8 mouse cellular contexts compared by ENCODE assay signal in genomic region chr5:116231841-116232643, GRCm38 (mm10). TPM values are rescaled to one million over a fixed set of nuclear protein-coding genes. Genes with fewer than 3 reads are reported as not detected.
DNase-seq lines count a peak whose midpoint lies in the region; ATAC-seq and TF ChIP-seq lines count a peak whose summit lies in the region.

No protein-coding gene starts in this region.

- H3K27ac ChIP-seq in kidney, embryonic 16.5 days (ENCODE audit: low read length), result no peak overlapping the region
- no peak overlapping the region for H3K27ac ChIP-seq in limb, embryonic 14.5 days (replicated peaks; ENCODE audit: low read depth, low read length)
- 0 out of 2 replicates have a peak overlapping the region, but pooled peaks have one; percentile 35 for H3K27ac ChIP-seq in neural tube, embryonic 15.5 days (replicated peaks)

- H3K27me3 ChIP-seq in kidney, embryonic 16.5 days (ENCODE audit: insufficient read depth, low read length), result no peaks in the 10 kb centered on the region
- no peaks in the 10 kb centered on the region for H3K27me3 ChIP-seq in limb, embryonic 14.5 days (ENCODE audit: control insufficient read depth, insufficient read depth, low read length)
- H3K27me3 ChIP-seq in neural tube, embryonic 15.5 days (replicated peaks), result peaks cover 3% of the 10 kb centered on the region; the same call in 1 of the 2 replicates

- H3K9ac ChIP-seq in kidney, embryonic 16.5 days (replicated peaks; ENCODE audit: low read length), result no peak overlapping the region
- H3K9ac ChIP-seq in limb, embryonic 14.5 days (ENCODE audit: low read depth, low read length, severe bottlenecking), result no peak overlapping the region
- no peak overlapping the region for H3K9ac ChIP-seq in neural tube, embryonic 15.5 days (replicated peaks)

- H3K9me3 ChIP-seq in kidney, embryonic 16.5 days (ENCODE audit: low read length), result no peaks in the 10 kb centered on the region
- no peaks in the 10 kb centered on the region for H3K9me3 ChIP-seq in limb, embryonic 14.5 days (ENCODE audit: control insufficient read depth, low read length)
- H3K9me3 ChIP-seq in neural tube, embryonic 15.5 days (replicated peaks), result no peaks in the 10 kb centered on the region

- peak overlapping the region; percentile 36; the same call in 1 of the 2 replicates for H3K4me2 ChIP-seq in kidney, embryonic 16.5 days (replicated peaks; ENCODE audit: low read depth, low read length)
- peak overlapping the region; percentile 41 for H3K4me2 ChIP-seq in limb, embryonic 14.5 days (replicated peaks; ENCODE audit: low read depth, low read length, severe bottlenecking)
- peak overlapping the region; percentile 48 for H3K4me2 ChIP-seq in neural tube, embryonic 15.5 days

- ATAC-seq in common myeloid progenitor, adult 5-6 weeks (replicated peaks; ENCODE audit: low read depth, poor library complexity, severe bottlenecking), result peak; percentile 81
- ATAC-seq in granulocyte monocyte progenitor cell, adult 5-6 weeks (replicated peaks; ENCODE audit: poor library complexity, severe bottlenecking), result peak; percentile 25; the same call in 1 of the 2 replicates
- ATAC-seq in kidney, embryonic 16.5 days (ENCODE audit: low FRiP score, low TSS enrichment), result peak; percentile 31; the same call in 1 of the 2 replicates
- ATAC-seq in limb, embryonic 14.5 days (ENCODE audit: low FRiP score, low read depth), result no peak; the same call in 1 of the 2 replicates
- ATAC-seq in neural tube, embryonic 15.5 days (ENCODE audit: low FRiP score), result peak; percentile 50; the same call in 1 of the 2 replicates
- ATAC-seq in erythroid progenitor cell, adult 5-6 weeks (replicated peaks; ENCODE audit: low FRiP score, poor library complexity, severe bottlenecking), result no peak

- TF ChIP-seq POLR2A in limb, embryonic 14.5 days (IDR thresholded peaks at IDR 0.05; ENCODE audit: borderline replicate concordance, extremely low read depth, insufficient read depth, insufficient read length), result no peak

- peak; percentile 8 for DNase-seq in 416B (ENCODE audit: low read depth)
- peak; percentile 52 for DNase-seq in WW6 (ENCODE audit: low read depth, low spot score)
- peak; percentile 90 for DNase-seq in limb, embryonic 14.5 days (ENCODE audit: low spot score)

- H3K4me1 ChIP-seq in kidney, embryonic 16.5 days (ENCODE audit: insufficient read depth, low read length), result no peaks in the 10 kb centered on the region
- H3K4me1 ChIP-seq in limb, embryonic 14.5 days (ENCODE audit: control insufficient read depth, insufficient read depth, low read length), result 0 out of 2 replicates have a peak, but pooled peaks cover 4% of the 10 kb centered on the region
- H3K4me1 ChIP-seq in neural tube, embryonic 15.5 days, result peaks cover 11% of the 10 kb centered on the region; the same call in 1 of the 2 replicates

- H3K4me3 ChIP-seq in kidney, embryonic 16.5 days (ENCODE audit: low read length), result peak overlapping the region; percentile 6; the same call in 1 of the 2 replicates
- H3K4me3 ChIP-seq in limb, embryonic 14.5 days (replicated peaks; ENCODE audit: low read length), result peak overlapping the region; percentile 16; the same call in 1 of the 2 replicates
- H3K4me3 ChIP-seq in neural tube, embryonic 15.5 days (replicated peaks), result no peak overlapping the region; the same call in 1 of the 2 replicates

- H3K36me3 ChIP-seq in kidney, embryonic 16.5 days (ENCODE audit: insufficient read depth, low read length), result no peaks in the 10 kb centered on the region
- no peaks in the 10 kb centered on the region for H3K36me3 ChIP-seq in limb, embryonic 14.5 days (ENCODE audit: control insufficient read depth, insufficient read depth, low read length)
- H3K36me3 ChIP-seq in neural tube, embryonic 15.5 days, result no peaks in the 10 kb centered on the region

- WGBS in kidney, embryonic 16.5 days, result 27% methylated on average over 19 of the region's 19 CpGs
- WGBS in limb, embryonic 14.5 days, result 15% methylated on average over 19 of the region's 19 CpGs
- WGBS in neural tube, embryonic 15.5 days, result 23% methylated on average over 19 of the region's 19 CpGs

RNA-seq across cellular contexts. Expression of gene Ccdc60, which starts 56.7 kb away (rescaled TPM):
- total RNA-seq in common myeloid progenitor, adult 5-6 weeks (2017), result 1.0 TPM in 1 of 2 replicates, not detected in the other
- not detected in 2 replicates for total RNA-seq in granulocyte monocyte progenitor cell, adult 5-6 weeks (2014; fragmentation: Nextera tagmentation)
- total RNA-seq in granulocyte monocyte progenitor cell, adult 5-6 weeks (2017), result not detected in 2 replicates
- 0.55 and 0.81 TPM in 2 replicates for polyA plus RNA-seq in kidney, embryonic 16.5 days (2015; fragmentation: Nextera tagmentation; extraction: Ambion mirVana)
- polyA plus RNA-seq in limb, embryonic 14.5 days (2012; rRNA removed), result 1.3 and 1.4 TPM in 2 replicates
- 0.80 and 1.6 TPM in 2 replicates for polyA plus RNA-seq in limb, embryonic 14.5 days (2014; fragmentation: Nextera tagmentation; extraction: Ambion mirVana)
- polyA plus RNA-seq in neural tube, embryonic 15.5 days (2015; fragmentation: Nextera tagmentation; extraction: Ambion mirVana), result 1.3 and 1.4 TPM in 2 replicates
- not detected in 2 replicates for total RNA-seq in erythroid progenitor cell, adult 5-6 weeks (2015; ENCODE audit: low replicate concordance)
- not detected in 2 replicates for total RNA-seq in erythroid progenitor cell, adult 5-6 weeks (2017; ENCODE audit: low replicate concordance)

Comparison
In these comparisons a context has a peak if more than half of its experiments do, and no peak if none do; other contexts are left out.
1. DNase-seq: peak in every context shown above with its lines; median percentile 90 in limb, embryonic 14.5 days; 52 in WW6; 8 in 416B.
2. ATAC-seq: peak in common myeloid progenitor, adult 5-6 weeks (single experiment), granulocyte monocyte progenitor cell, adult 5-6 weeks (single experiment), kidney, embryonic 16.5 days (single experiment) and neural tube, embryonic 15.5 days (single experiment); none in limb, embryonic 14.5 days (single experiment) and erythroid progenitor cell, adult 5-6 weeks (single experiment).
3. Peak in every context shown above with its lines, with median percentiles within 50 percentile points of each other: H3K4me2 ChIP-seq.